Comparison of ENCODE assay signal across 8 mouse cellular contexts in the genomic region with DNA sequence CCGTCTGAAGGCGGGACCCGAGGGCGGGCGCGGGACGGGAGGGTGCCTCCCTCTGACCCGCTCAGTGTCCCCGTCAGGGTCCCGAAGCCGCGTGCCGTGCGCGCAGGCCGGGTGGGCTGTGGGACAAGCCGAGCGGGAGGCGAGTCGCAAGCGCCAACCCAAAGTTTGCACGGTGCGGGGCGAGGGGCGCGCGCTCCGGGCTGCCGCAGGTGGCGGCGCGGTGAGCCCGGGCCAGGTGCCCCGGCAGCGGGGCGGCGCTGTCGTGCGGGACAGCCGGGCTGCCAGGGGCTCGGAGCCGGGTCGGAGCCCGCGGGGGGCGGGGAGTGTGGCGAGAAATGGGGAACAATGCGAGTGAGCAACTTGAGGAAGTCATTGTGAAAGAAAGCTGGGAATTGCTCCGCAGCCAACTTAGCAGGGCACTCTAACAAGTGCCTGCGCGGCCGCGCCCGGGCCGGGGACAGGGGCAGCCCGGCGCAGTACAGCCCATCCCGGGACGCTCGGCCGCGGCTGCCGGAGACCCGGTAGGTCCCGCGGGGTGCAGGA. TPM values are rescaled to one million over a fixed set of nuclear protein-coding genes. Genes with fewer than 3 reads are reported as not detected.
DNase-seq lines count a peak whose midpoint lies in the region; ATAC-seq and TF ChIP-seq lines count a peak whose summit lies in the region.

No protein-coding gene starts in this region.

- peak; percentile 92 for DNase-seq in A20 (ENCODE audit: low read depth, low spot score)
- DNase-seq in adrenal gland, postnatal 10 days: peak; percentile 67
- DNase-seq in forebrain, postnatal 0 days: no peak
- DNase-seq in heart, postnatal 36 days: peak; percentile 54 to 65
- DNase-seq in layer of hippocampus, postnatal 10 days (ENCODE audit: low spot score in 2 of 2): peak; percentile 28 to 58
- peak; percentile 83 for DNase-seq in lung, postnatal 25 days (ENCODE audit: low spot score)
- peak; percentile 24 for DNase-seq in ovary, postnatal 14 days (ENCODE audit: low spot score)
- peak; percentile 93 for DNase-seq in thymus, postnatal 14 days

- H3K9me3 ChIP-seq in forebrain, postnatal 0 days (ENCODE audit: low read length): no peaks in the 10 kb centered on the region

- WGBS in forebrain, postnatal 0 days: under 1% methylated on average over 66 of the region's 66 CpGs

- H3K27ac ChIP-seq in forebrain, postnatal 0 days (ENCODE audit: low read depth, low read length): no peak overlapping the region

- ATAC-seq in forebrain, postnatal 0 days: peak; percentile 48

- no peaks in the 10 kb centered on the region for H3K4me1 ChIP-seq in forebrain, postnatal 0 days (ENCODE audit: insufficient read depth)

- peak overlapping the region; percentile 58 for H3K4me3 ChIP-seq in forebrain, postnatal 0 days (ENCODE audit: low read depth, low read length)

- peak overlapping the region; percentile 93 for H3K4me2 ChIP-seq in forebrain, postnatal 0 days (ENCODE audit: low read depth)

- no peaks in the 10 kb centered on the region for H3K36me3 ChIP-seq in forebrain, postnatal 0 days (ENCODE audit: insufficient read depth)

- no peak for TF ChIP-seq CTCF in forebrain, postnatal 0 days (IDR thresholded peaks at IDR 0.05; ENCODE audit: low read depth)

- peaks cover 24% of the 10 kb centered on the region; the same call in 1 of the 2 replicates for H3K27me3 ChIP-seq in forebrain, postnatal 0 days (ENCODE audit: insufficient read depth, low read length)

- H3K9ac ChIP-seq in forebrain, postnatal 0 days: peak overlapping the region; percentile 35; the same call in 1 of the 2 replicates

- intact Hi-C loops in heart, postnatal 36 days (cut with DNase I): no loop called here

RNA-seq across cellular contexts. Expression of gene Ikzf1, which starts 1.1 kb away (rescaled TPM):
- total RNA-seq in adrenal gland, postnatal 10 days (2021): 1 to 10 TPM; 9.3 to 9.9 TPM
- 4.9 and 6.9 TPM in 2 replicates for total RNA-seq in forebrain, postnatal 0 days (2014; rRNA removed)
- polyA plus RNA-seq in forebrain, postnatal 0 days (2015; fragmentation: Nextera tagmentation; extraction: Ambion mirVana): 1.8 TPM in 2 replicates
- total RNA-seq in heart, postnatal 36 days (2021): 1 to 10 TPM; 1.5 to 2.1 TPM
- 1 to 10 TPM; 2.7 to 3.4 TPM for total RNA-seq in layer of hippocampus, postnatal 10 days (2021)

RNA-seq across cellular contexts. Expression of gene 4930512M02Rik, which starts 58.3 kb away (rescaled TPM):
- total RNA-seq in adrenal gland, postnatal 10 days (2021): not detected
- total RNA-seq in forebrain, postnatal 0 days (2014; rRNA removed): not detected in 2 replicates
- not detected in 2 replicates for polyA plus RNA-seq in forebrain, postnatal 0 days (2015; fragmentation: Nextera tagmentation; extraction: Ambion mirVana)
- total RNA-seq in heart, postnatal 36 days (2021): not detected
- total RNA-seq in layer of hippocampus, postnatal 10 days (2021): not detected
